Mouse (Mus musculus): ENCODE measurements around the gene Zhx3. TPM values are rescaled to one million over a fixed set of nuclear protein-coding genes. Genes with fewer than 3 reads are reported as not detected.

Zhx3 gene
- polyA plus RNA-seq, 1 experiment from 2014 or later, result 13.3 TPM

DNA sequence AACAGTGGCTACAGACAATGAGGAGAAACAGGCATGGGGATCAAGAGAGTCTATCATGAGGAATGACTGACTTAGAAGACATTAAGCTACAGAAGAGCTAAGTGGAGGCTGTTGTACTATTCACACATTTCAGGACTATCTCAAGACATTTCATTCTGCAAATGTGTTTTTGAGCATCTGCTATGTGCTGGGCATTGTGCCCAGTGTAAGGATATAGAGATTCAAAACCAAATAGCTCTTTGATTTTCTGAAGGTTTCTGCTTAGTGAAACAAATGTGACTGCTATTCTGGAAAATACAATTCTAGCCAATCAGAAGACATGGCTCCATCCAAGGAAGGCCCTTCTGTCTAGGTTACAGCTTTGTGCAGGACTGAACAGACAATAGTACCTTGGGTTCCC lies 18.1 kb downstream of the Zhx3 start:
- Histone ChIP-seq H3K4me2 (no peak overlapping the region), H3K4me1 (no peaks in the 10 kb centered on the region), H3K27me3 (no peaks in the 10 kb centered on the region), H3K4me3 (no peak overlapping the region), H3K9me3 (no peaks in the 10 kb centered on the region), H3K36me3 (no peaks in the 10 kb centered on the region), H3K27ac (no peak overlapping the region), H3K9ac (no peak overlapping the region)
- ATAC-seq (ENCODE audit: insufficient number of reproducible peaks, low FRiP score, low TSS enrichment, low read depth), result no peak

DNA sequence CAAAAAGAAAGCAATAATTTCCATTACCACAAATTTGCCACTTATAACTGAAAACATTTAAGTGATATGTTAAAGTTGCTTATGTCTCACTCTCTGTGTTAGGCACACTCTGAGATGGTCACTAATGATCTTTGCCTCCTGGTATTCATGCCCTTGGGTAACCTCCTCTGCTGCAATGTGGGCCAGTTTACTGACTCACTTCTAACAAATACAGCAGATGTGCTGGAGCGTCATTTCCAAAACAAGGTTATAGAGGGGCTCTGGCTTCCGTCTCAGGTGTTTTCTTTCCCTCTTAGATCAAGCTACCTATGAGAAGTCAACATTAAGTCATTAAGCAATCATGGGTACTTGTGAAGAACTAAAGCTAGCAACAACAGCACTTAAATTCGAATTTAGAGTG lies 22.4 kb downstream of the Zhx3 start:
- Histone ChIP-seq H3K27ac (no peak overlapping the region), H3K9ac (no peak overlapping the region), H3K36me3 (no peaks in the 10 kb centered on the region), H3K4me1 (no peaks in the 10 kb centered on the region), H3K4me3 (no peak overlapping the region), H3K4me2 (no peak overlapping the region), H3K27me3 (no peaks in the 10 kb centered on the region), H3K9me3 (no peaks in the 10 kb centered on the region)
- ATAC-seq (ENCODE audit: insufficient number of reproducible peaks, low FRiP score, low TSS enrichment, low read depth), result no peak
- WGBS, result 65% methylated on average over 3 of the region's 3 CpGs

DNA sequence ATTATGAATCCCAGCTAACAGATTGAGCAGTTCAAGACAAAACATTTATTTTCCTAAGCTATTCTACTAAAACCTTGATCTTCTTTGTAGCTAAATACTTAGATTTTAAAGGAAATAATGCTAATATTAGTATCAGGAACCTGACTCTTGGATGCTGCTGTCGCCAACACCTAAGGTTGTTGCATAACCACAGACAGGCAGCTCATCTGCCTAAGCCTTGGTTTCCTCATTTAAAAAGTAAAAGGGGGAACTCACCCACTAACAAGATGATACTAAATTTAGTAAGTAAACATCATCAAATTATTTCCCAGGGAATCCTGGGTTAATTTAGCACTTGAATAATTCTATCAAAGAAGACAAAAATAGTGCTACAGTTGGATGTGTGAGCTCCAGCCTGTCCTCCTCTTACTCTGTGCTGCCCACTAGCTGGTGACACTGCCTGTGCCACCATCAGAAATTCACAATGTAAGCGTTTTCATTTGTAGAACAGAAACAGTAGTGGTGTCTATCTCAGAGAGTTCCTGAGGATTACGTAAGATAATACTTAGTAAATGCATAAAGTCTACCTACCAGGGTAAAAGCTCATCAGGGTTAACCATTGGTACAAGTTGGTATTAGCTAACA lies 23.1 kb downstream of the Zhx3 start:
- Histone ChIP-seq H3K27ac (no peak overlapping the region), H3K4me3 (no peak overlapping the region), H3K36me3 (no peaks in the 10 kb centered on the region), H3K4me2 (no peak overlapping the region), H3K9ac (no peak overlapping the region), H3K4me1 (no peaks in the 10 kb centered on the region), H3K9me3 (no peaks in the 10 kb centered on the region), H3K27me3 (no peaks in the 10 kb centered on the region)
- ATAC-seq (ENCODE audit: insufficient number of reproducible peaks, low FRiP score, low TSS enrichment, low read depth), result no peak
- 81% methylated on average over 3 of the region's 3 CpGs for WGBS

DNA sequence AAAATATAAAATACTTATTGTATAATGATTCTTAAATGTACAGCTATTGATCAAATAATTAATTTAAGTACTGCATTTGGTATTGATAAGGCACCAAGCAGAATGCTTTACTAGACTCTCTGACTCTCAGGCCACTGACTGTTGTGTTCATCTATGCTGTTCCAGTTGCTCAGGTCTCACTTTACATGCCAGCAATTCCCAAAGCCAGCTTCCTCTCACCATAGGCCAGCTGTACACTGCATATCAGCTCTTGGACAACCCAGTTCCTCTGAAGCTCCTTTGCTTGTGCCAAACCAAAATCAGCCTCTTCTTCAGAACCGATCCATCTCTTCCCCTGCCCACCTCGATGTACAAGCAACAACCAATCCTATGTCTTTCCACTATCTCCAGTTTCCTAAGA lies 24.6 kb downstream of the Zhx3 start:
- no peaks in the 10 kb centered on the region for H3K36me3 ChIP-seq
- no peak overlapping the region for H3K4me2 ChIP-seq
- no peaks in the 10 kb centered on the region for H3K27me3 ChIP-seq
- WGBS, result 82% methylated on average over 2 of the region's 2 CpGs
- no peak overlapping the region for H3K9ac ChIP-seq
- ATAC-seq (ENCODE audit: insufficient number of reproducible peaks, low FRiP score, low TSS enrichment, low read depth), result no peak
- no peak overlapping the region for H3K4me3 ChIP-seq
- no peaks in the 10 kb centered on the region for H3K4me1 ChIP-seq
- H3K9me3 ChIP-seq, result no peaks in the 10 kb centered on the region
- no peak overlapping the region for H3K27ac ChIP-seq

DNA sequence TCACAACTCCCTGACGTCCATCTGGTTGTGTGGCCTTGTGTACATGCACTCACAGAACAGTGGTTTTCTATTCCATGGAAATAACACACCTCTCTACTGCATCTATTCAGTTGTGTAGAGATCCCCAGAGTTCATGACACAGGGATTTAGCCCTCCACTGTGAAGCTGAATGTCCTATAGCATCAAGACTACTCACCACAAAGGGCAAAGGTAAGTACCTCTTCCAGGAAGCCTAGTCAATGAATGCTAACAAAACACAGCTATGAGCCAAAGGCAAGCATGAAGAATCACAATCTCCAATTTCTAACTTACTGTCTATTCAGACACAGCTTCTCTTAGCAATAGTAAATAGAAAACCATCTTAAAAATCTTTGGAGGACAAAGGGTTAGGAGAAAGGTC lies 25.1 kb downstream of the Zhx3 start:
- 70% methylated on average over 1 of the region's 1 CpGs for WGBS
- ATAC-seq (ENCODE audit: insufficient number of reproducible peaks, low FRiP score, low TSS enrichment, low read depth), result no peak

DNA sequence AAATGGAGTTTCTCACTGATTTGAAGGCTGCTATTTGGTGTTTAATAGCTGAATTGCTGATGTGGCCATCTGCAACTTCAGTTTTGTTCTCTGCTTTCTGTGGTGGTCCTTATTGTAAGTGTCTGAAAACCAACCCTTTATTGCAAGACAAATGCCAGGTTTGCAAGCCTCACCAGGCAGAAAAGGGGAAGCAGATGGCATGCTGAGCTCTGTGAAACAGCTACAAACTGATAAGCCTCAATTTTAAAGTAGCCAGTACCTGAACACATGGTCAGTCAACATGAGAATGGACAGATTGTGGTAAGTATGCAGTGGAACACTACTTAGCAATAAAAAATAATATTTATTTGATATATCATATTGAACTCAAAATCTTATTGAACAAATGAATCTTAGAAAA lies 32.0 kb downstream of the Zhx3 start:
- H3K27ac ChIP-seq, result no peak overlapping the region
- no peak overlapping the region for H3K4me2 ChIP-seq
- 0 out of 2 replicates have a peak, but pooled peaks cover 2% of the 10 kb centered on the region for H3K36me3 ChIP-seq
- no peaks in the 10 kb centered on the region for H3K4me1 ChIP-seq
- H3K4me3 ChIP-seq, result no peak overlapping the region
- H3K9ac ChIP-seq, result no peak overlapping the region
- no peak for ATAC-seq (ENCODE audit: insufficient number of reproducible peaks, low FRiP score, low TSS enrichment, low read depth)
- H3K27me3 ChIP-seq, result no peaks in the 10 kb centered on the region
- no peaks in the 10 kb centered on the region for H3K9me3 ChIP-seq

More for the DNA sequence above, 25.1 kb downstream of the Zhx3 start:
- no peaks in the 10 kb centered on the region for H3K27me3 ChIP-seq
- H3K4me3 ChIP-seq, result no peak overlapping the region
- H3K27ac ChIP-seq, result no peak overlapping the region
- H3K9ac ChIP-seq, result no peak overlapping the region
- no peak overlapping the region for H3K4me2 ChIP-seq
- H3K36me3 ChIP-seq, result no peaks in the 10 kb centered on the region
- no peaks in the 10 kb centered on the region for H3K4me1 ChIP-seq
- H3K9me3 ChIP-seq, result no peaks in the 10 kb centered on the region

DNA sequence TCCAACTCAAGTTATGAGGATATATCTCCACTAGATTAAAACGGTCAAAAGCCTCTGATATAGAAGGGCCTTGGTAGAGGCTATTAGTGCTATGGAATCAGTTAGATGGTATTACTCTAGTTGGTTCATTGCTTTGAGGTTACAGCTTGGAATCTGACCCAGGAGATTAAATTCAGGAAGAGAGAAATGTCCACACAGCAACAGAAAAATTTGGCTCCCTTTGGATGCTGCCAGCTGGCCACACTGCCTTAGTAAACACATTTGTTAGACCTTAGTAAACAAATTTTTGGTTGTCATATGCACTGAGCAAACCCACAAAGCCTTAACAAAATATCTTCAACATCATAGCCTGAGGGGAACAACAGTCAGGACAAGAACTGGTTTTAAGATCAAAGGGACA lies 62.0 kb downstream of the Zhx3 start:
- H3K36me3 ChIP-seq, result 0 out of 2 replicates have a peak, but pooled peaks cover 5% of the 10 kb centered on the region
- 81% methylated on average over 1 of the region's 1 CpGs for WGBS
- no peaks in the 10 kb centered on the region for H3K27me3 ChIP-seq
- no peak overlapping the region for H3K4me3 ChIP-seq
- H3K9me3 ChIP-seq, result no peaks in the 10 kb centered on the region
- H3K4me2 ChIP-seq, result no peak overlapping the region
- ATAC-seq (ENCODE audit: insufficient number of reproducible peaks, low FRiP score, low TSS enrichment, low read depth), result no peak
- peaks cover 5% of the 10 kb centered on the region; the same call in 1 of the 2 replicates for H3K4me1 ChIP-seq
- H3K9ac ChIP-seq, result no peak overlapping the region
- H3K27ac ChIP-seq, result no peak overlapping the region

DNA sequence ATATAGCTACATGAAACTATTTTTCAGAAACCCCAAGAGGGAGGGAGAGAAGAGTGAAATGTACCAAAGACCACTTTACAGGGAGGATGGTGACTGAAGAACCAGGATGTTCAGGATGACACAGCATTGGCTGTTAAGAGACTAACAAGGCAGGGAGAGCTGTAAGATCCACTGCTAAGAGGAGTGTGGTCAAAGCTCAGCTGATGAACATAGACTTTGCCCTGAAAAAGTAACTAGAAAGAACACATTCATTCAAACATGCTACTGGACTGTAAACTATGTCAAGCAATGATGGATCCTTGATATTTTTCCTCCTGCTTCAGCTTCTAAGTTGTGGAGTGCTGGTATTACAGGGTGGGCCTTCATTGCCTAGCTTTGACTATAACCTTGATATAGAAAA lies 62.4 kb downstream of the Zhx3 start:
- Histone ChIP-seq H3K9ac (no peak overlapping the region), H3K4me2 (no peak overlapping the region), H3K36me3 (0 out of 2 replicates have a peak, but pooled peaks cover 3% of the 10 kb centered on the region), H3K27ac (no peak overlapping the region), H3K4me1 (peaks cover 5% of the 10 kb centered on the region; the same call in 1 of the 2 replicates), H3K27me3 (no peaks in the 10 kb centered on the region), H3K4me3 (no peak overlapping the region), H3K9me3 (no peaks in the 10 kb centered on the region)
- no peak for ATAC-seq (ENCODE audit: insufficient number of reproducible peaks, low FRiP score, low TSS enrichment, low read depth)

DNA sequence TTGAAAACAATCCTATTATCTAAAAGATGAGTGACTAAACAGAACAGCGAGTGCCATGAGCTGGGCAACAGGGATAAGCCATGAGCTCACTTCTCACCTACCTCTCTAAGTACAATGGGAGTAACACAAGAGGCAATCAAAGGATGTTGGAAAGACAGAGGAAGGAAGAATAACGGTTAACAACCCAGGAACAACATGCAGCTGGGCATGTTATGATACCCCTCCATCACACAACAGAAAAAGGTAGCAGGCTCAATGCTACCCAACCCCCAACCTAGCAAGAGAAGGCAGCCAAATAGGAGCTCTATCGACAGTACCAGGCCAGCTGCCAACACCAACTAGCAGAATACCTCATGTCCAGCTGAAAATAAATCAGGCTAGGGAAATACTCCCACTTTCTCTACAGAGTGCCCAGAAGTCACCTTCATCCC lies 66.7 kb downstream of the Zhx3 start:
- Histone ChIP-seq H3K27ac (0 out of 2 replicates have a peak overlapping the region, but pooled peaks have one; percentile 2), H3K4me2 (no peak overlapping the region), H3K9ac (no peak overlapping the region), H3K9me3 (no peaks in the 10 kb centered on the region), H3K36me3 (no peaks in the 10 kb centered on the region), H3K27me3 (no peaks in the 10 kb centered on the region), H3K4me1 (peaks cover 5% of the 10 kb centered on the region; the same call in 1 of the 2 replicates), H3K4me3 (no peak overlapping the region)
- no peak for ATAC-seq (ENCODE audit: insufficient number of reproducible peaks, low FRiP score, low TSS enrichment, low read depth)
- WGBS, result 37% methylated on average over 3 of the region's 3 CpGs

DNA sequence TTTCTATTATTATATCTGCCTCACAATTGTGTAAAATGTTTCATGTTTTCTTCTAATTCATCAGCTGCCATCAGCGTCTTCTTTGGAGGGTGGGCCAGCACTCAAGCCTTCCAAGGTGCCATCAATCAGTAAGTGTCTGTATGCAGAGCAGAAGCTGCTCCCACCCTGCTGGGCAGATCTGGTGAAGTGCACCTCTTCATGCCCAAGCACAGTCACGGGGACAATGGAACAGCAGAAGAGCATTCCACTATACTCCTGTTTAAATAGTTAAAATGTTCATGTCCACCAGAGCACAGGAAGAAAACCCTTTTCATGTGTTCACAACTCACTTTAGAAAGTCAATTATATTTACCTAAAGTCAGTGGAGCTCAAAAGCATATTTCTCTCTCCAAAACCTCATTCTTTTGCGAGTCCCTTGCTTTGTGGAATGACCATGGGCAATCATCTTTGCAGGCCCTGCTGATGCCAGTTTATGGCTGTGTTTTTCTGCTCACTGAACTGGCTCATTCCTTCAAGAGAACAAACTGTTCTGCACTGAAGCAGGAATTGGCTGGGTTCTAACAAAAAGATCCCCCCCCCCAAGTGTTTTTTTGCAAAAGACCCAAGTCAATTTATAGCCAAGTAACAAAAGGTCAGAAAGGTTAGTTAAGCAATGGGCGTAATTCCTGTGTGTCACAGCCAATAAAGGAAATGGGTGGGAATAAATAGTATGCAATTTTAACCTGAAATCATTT lies 67.8 kb downstream of the Zhx3 start:
- Histone ChIP-seq H3K4me3 (no peak overlapping the region), H3K4me1 (peaks cover 5% of the 10 kb centered on the region; the same call in 1 of the 2 replicates), H3K4me2 (no peak overlapping the region), H3K27ac (no peak overlapping the region), H3K9me3 (no peaks in the 10 kb centered on the region), H3K9ac (no peak overlapping the region), H3K36me3 (no peaks in the 10 kb centered on the region), H3K27me3 (no peaks in the 10 kb centered on the region)
- no peak for ATAC-seq (ENCODE audit: insufficient number of reproducible peaks, low FRiP score, low TSS enrichment, low read depth)
- 48% methylated on average over 4 of the region's 4 CpGs for WGBS

DNA sequence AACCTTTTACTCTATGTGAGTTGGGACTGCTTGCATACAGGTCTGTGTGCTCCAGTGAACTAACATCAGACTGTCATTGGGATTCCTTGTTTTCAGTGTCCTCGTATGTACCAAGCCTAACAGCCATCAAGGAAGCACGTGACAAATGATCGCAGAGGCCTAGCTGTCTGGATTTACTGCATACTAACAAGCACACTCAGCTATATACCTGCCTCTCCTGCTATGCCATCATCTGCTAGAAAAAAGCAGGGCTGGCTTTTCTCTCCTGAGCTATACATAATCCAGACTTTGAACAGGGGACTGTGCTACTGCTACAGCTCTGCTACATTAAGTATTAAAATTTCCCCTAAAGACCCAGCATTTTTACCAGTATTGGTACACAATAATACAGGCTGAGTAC lies 70.5 kb downstream of the Zhx3 start:
- H3K4me3 ChIP-seq, result no peak overlapping the region
- H3K27me3 ChIP-seq, result no peaks in the 10 kb centered on the region
- H3K36me3 ChIP-seq, result no peaks in the 10 kb centered on the region
- H3K4me2 ChIP-seq, result no peak overlapping the region
- no peak overlapping the region for H3K27ac ChIP-seq
- H3K4me1 ChIP-seq, result peaks cover 5% of the 10 kb centered on the region; the same call in 1 of the 2 replicates
- no peaks in the 10 kb centered on the region for H3K9me3 ChIP-seq
- ATAC-seq (ENCODE audit: insufficient number of reproducible peaks, low FRiP score, low TSS enrichment, low read depth), result no peak
- no peak overlapping the region for H3K9ac ChIP-seq
- 61% methylated on average over 3 of the region's 3 CpGs for WGBS

DNA sequence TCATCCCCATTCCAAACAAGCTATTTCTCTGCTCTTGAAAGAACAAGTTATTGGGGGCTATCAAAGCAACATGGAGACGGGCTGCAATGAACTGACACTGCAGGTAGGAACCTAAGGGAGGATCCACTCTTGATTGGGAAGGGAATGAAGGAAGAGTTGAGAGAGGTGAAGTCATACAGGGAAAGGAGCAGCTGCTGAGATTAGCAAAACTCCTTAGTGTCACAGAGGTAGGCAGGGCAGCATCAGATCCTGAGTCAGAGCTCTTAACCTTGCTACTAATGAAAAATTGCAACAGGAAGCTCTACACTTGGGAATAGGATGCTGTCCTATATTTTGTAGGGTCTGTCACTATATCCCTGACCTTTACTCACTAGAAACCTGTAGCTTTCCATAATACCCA lies 71.8 kb downstream of the Zhx3 start:
- Histone ChIP-seq H3K4me3 (no peak overlapping the region), H3K9me3 (no peaks in the 10 kb centered on the region), H3K36me3 (no peaks in the 10 kb centered on the region), H3K27me3 (no peaks in the 10 kb centered on the region), H3K9ac (no peak overlapping the region), H3K27ac (no peak overlapping the region), H3K4me1 (0 out of 2 replicates have a peak, but pooled peaks cover under 1% of the 10 kb centered on the region), H3K4me2 (no peak overlapping the region)
- 80% methylated on average over 1 of the region's 1 CpGs for WGBS
- no peak for ATAC-seq (ENCODE audit: insufficient number of reproducible peaks, low FRiP score, low TSS enrichment, low read depth)
